Mouse (Mus musculus) hindbrain, embryonic 16.5 days (tissue): ENCODE results near the gene Lrrc31. TPM values are rescaled to one million over a fixed set of nuclear protein-coding genes. Genes with fewer than 3 reads are reported as not detected.

Experiments
- ATAC-seq: fragments of 200-750 bp; cut with Nextera tagmentation; 2 replicates; pipeline ENCODE4 v1.8.0; 2017; ENCODE audit warnings: moderate TSS enrichment, moderate library complexity
- H3K27ac ChIP-seq: fragments of 300-500 bp; sonication (generic); 2 replicates; pipeline ENCODE4 v1.5.1; 2014; ENCODE audit warnings: low read depth, mild to moderate bottlenecking, control low read depth, low read length, moderate library complexity
- H3K27me3 ChIP-seq: fragments of 300-500 bp; sonication (generic); replicated peaks from 2 replicates; pipeline ENCODE4 v1.6.1; 2014; ENCODE audit warnings: low read length; ENCODE audit not compliant: control insufficient read depth, insufficient read depth
- H3K36me3 ChIP-seq: fragments of 300-500 bp; sonication (generic); 2 replicates; pipeline ENCODE4 v1.6.1; 2014; ENCODE audit warnings: mild to moderate bottlenecking, low read length, moderate library complexity, mixed read lengths; ENCODE audit not compliant: control insufficient read depth, insufficient read depth
- H3K4me1 ChIP-seq: fragments of 300-500 bp; sonication (generic); 2 replicates; pipeline ENCODE4 v1.6.1; 2014; ENCODE audit warnings: low read depth, low read length; ENCODE audit not compliant: control insufficient read depth, insufficient read depth
- H3K4me2 ChIP-seq: fragments of 300-500 bp; sonication (generic); 2 replicates; pipeline ENCODE4 v1.6.1; 2014; ENCODE audit warnings: mild to moderate bottlenecking, low read length, control low read depth, moderate library complexity
- H3K4me3 ChIP-seq: fragments of 300-500 bp; sonication (generic); 2 replicates; pipeline ENCODE4 v1.5.1; 2014; ENCODE audit warnings: mild to moderate bottlenecking, low read length, control low read depth, moderate library complexity
- H3K9ac ChIP-seq: fragments of 300-500 bp; sonication (generic); 2 replicates; pipeline ENCODE4 v1.6.1; 2014; ENCODE audit warnings: low read depth, mild to moderate bottlenecking, control low read depth, low read length, moderate library complexity
- H3K9me3 ChIP-seq: fragments of 300-500 bp; sonication (generic); 2 replicates; pipeline ENCODE4 v1.6.1; 2014; ENCODE audit warnings: mild to moderate bottlenecking, low read length, moderate library complexity; ENCODE audit not compliant: control insufficient read depth
- WGBS: fragments of 180-500 bp; shearing (Covaris S2); extraction: QIAGEN DNeasy Blood & Tissue Kit; methylation state at CpG from one replicate; pipeline ENCODE4 v1.1.7; 2014; 5-methylcytosine and 5-hydroxymethylcytosine counted together
- polyA plus RNA-seq: library from polyadenylated mRNA; unstranded; fragments of >200 nt; fragmentation: Nextera tagmentation; extraction: Ambion mirVana; gene quantifications from 2 replicates; pipeline ENCODE4 v1.2.1, GENCODE M21; 2015

The Lrrc31 gene
- polyA plus RNA-seq, 1 experiment from 2014 or later: 0.09 TPM

DNA sequence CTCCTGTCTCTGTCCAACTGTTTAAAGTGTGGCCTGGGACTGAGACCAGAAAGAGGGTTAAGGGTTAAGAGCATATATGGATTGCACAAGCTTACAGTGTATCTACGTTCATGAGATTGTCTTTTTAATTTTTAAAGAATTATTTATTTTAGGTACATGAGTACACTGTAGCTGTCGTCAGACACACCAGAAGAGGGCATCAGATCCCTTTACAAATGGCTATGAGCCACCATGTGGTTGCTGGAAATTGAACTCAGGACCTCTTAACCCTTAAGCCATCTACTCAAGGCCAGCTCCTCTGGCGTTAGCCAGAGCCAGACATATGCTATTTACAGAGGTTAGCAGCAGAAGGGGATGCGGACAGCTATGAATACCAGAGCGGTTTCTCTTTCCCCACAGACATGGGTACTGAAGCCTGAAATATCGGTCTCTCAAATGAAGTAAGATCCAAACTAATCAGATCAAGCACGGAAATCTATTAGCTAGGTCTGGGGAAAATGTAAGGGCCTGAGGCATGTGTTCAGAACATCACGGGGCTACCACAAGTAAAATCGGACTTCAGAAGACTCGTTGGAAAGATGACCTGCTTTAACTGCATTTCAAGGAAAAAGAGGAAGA lies 25.3 kb upstream of the Lrrc31 start:
- Histone ChIP-seq H3K27ac (no peak overlapping the region), H3K36me3 (no peaks in the 10 kb centered on the region), H3K4me1 (no peaks in the 10 kb centered on the region), H3K4me2 (no peak overlapping the region), H3K27me3 (no peaks in the 10 kb centered on the region), H3K4me3 (no peak overlapping the region), H3K9ac (no peak overlapping the region), H3K9me3 (no peaks in the 10 kb centered on the region)
- 79% methylated on average over 10 of the region's 10 CpGs for WGBS
- no peak for ATAC-seq

DNA sequence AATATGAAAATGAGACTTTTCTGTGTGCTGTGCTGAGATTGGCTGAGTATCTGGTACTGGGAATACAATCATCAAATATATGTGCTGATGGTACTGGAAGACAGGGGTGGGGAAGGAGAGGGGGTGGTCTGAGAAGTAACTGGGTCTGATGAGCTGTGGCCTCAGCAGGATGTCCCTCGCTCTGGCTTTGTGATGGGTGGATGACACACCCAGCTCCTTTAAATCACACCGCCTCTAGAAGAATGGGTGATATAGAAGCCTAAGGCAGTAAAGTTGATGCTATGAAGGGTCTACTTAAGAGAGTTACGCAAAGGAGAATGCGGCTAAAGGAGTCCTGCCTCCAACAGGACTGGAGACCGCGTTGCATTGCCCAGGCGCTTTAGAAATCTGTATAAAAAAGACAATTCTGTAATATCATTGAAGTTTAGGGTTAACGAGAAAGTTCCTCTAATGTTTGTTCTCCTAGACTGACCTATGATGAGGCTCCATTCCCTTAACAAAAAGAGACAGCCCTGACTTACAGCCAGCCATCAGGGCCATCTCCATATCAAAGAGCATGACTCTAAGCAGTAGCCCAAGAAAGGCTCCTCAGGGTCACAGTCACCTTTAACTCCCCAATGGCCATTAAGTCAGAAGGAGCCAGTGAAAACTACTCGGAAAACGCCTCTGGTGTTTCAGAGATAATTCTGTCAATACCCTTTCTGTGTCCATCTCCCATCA lies 24.6 kb upstream of the Lrrc31 start:
- Histone ChIP-seq H3K27ac (no peak overlapping the region), H3K4me3 (no peak overlapping the region), H3K9me3 (no peaks in the 10 kb centered on the region), H3K4me1 (no peaks in the 10 kb centered on the region), H3K4me2 (no peak overlapping the region), H3K9ac (no peak overlapping the region), H3K36me3 (no peaks in the 10 kb centered on the region), H3K27me3 (no peaks in the 10 kb centered on the region)
- no peak for ATAC-seq
- 63% methylated on average over 10 of the region's 10 CpGs for WGBS

DNA sequence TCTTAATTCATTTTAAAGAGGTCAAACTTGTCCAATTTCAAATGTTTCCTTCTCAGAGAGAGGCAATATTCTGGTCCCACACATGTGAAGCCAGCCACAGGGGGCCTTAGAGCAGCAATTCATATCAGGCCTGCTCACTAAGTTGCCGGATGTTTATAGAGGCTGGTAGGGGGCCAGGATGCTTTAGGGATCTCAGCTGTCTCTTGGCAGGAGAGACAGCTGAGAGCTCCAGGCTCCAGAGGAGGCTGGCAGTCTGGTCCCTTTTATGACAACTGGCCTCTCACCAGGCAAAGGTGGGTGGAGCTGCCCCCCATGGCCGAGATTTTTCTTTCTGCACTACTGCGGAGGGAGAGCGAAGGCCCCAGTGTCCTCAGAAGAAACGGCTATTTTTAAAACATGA lies 23.5 kb upstream of the Lrrc31 start:
- 53% methylated on average over 5 of the region's 5 CpGs for WGBS
- no peak overlapping the region for H3K4me2 ChIP-seq
- no peaks in the 10 kb centered on the region for H3K4me1 ChIP-seq
- H3K36me3 ChIP-seq: no peaks in the 10 kb centered on the region
- ATAC-seq: no peak
- no peaks in the 10 kb centered on the region for H3K27me3 ChIP-seq
- H3K9me3 ChIP-seq: no peaks in the 10 kb centered on the region
- no peak overlapping the region for H3K9ac ChIP-seq
- H3K27ac ChIP-seq: no peak overlapping the region
- no peak overlapping the region for H3K4me3 ChIP-seq

DNA sequence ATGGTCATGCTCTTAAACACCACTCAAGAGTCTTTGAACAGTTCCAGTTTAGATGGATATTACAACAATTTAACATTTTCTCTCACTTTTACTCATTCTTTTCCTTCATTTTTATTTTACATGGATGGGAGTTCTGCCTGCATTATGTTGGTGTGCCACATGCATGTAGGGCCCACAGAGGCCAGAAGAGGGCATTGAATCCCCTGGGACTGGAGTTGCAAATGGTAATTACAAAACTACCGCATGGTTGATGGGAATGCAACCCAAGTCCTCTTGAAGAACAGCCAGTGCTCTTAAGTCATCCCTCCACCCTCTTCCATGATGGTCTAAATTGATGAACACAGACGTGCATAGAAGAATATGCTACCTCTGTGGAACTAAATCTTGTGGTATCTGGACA lies 22.8 kb upstream of the Lrrc31 start:
- Histone ChIP-seq H3K27me3 (no peaks in the 10 kb centered on the region), H3K4me1 (no peaks in the 10 kb centered on the region), H3K9ac (no peak overlapping the region), H3K27ac (no peak overlapping the region), H3K4me2 (no peak overlapping the region), H3K9me3 (no peaks in the 10 kb centered on the region), H3K4me3 (no peak overlapping the region), H3K36me3 (no peaks in the 10 kb centered on the region)
- ATAC-seq: no peak
- WGBS: 88% methylated on average over 2 of the region's 2 CpGs

DNA sequence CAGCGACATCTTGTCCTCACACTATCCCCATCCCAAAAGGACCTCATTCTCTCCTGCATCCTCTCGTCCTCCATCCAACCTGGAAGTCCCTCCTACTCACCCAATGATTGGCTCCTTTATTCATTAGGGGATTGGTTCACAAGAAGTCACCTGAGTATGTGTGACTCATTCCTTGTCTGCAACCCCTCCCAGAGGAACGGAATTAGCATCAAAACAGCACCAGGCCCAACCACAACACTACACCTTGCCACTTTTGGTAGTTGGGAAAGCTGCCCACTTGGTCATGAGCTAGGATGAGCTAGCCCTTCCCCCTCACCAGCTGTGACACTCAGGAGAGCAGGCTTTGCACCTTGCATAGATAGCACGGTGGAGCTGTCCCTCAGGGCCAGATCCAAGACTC lies 22.4 kb upstream of the Lrrc31 start:
- WGBS: 82% methylated on average over 4 of the region's 4 CpGs
- Histone ChIP-seq H3K27ac (no peak overlapping the region), H3K9ac (no peak overlapping the region), H3K36me3 (no peaks in the 10 kb centered on the region), H3K4me1 (no peaks in the 10 kb centered on the region), H3K4me3 (no peak overlapping the region), H3K9me3 (no peaks in the 10 kb centered on the region), H3K4me2 (no peak overlapping the region), H3K27me3 (no peaks in the 10 kb centered on the region)
- no peak for ATAC-seq

DNA sequence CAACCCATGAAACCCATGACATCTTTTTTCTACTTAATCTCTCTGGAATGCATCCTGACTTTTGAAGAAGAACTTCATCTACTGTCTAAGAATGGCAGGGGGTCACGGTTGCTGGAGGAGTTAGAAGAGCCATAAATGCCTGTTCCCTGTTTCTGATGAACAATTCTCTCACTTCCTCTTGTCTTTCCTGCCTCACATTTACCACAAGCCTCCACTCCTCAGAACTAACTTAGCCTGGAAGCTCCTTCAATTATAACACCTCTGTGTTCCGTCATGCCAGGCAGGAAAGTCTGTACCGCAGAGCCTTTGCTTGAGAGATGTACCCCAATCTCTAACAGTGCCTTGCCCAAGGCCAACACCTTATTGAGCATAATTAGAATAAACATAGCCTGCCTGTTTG lies 19.0 kb upstream of the Lrrc31 start:
- H3K4me3 ChIP-seq: no peak overlapping the region
- WGBS: 86% methylated on average over 3 of the region's 3 CpGs
- ATAC-seq: no peak
- no peaks in the 10 kb centered on the region for H3K36me3 ChIP-seq
- H3K9me3 ChIP-seq: no peaks in the 10 kb centered on the region
- no peak overlapping the region for H3K27ac ChIP-seq
- H3K4me1 ChIP-seq: no peaks in the 10 kb centered on the region
- no peak overlapping the region for H3K9ac ChIP-seq
- H3K4me2 ChIP-seq: no peak overlapping the region
- H3K27me3 ChIP-seq: no peaks in the 10 kb centered on the region

DNA sequence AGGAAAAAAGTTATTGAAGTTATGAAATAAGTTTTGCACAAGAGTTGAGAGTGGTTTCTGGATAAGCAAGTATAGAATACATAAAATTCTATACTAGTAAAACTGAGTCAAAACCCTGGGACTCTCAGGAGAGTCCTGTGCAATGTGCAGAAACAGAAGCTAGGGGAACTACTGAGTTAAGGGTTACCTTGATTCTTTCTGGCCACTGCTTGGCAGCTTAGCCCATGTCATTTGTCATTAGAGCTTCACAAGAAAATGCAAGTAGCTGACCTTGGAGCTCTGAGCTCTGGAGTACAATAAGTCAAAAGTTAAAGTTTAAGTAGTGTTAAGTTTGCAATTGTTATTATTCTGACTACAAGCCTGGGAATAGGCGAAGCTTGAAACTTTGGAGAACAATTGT lies 13.7 kb upstream of the Lrrc31 start:
- H3K4me2 ChIP-seq: no peak overlapping the region
- no peak overlapping the region for H3K27ac ChIP-seq
- no peak for ATAC-seq
- H3K27me3 ChIP-seq: no peaks in the 10 kb centered on the region
- H3K9me3 ChIP-seq: no peaks in the 10 kb centered on the region
- no peaks in the 10 kb centered on the region for H3K4me1 ChIP-seq
- WGBS: 86% methylated on average over 1 of the region's 1 CpGs
- H3K9ac ChIP-seq: no peak overlapping the region
- H3K36me3 ChIP-seq: no peaks in the 10 kb centered on the region
- H3K4me3 ChIP-seq: no peak overlapping the region

DNA sequence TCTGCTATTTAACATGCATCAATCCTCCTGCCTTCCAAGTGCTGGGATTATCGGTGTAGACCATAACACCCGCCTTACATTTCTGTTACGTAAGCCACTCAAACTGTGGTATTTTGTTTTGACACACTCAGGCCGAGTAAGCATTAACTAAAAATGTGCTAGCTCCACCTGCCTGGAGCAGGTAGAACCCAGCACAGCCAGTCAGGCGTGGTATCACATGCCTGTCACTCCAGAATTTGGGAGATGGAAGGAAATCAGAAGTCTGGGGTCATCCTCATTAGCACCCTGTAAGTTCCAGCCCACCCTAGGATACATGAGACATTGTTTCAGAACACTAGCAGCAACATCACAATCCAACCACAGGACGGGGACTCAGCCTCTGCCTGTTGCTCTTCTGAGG lies 10.5 kb upstream of the Lrrc31 start:
- WGBS: 84% methylated on average over 6 of the region's 6 CpGs
- H3K4me2 ChIP-seq: no peak overlapping the region
- ATAC-seq: no peak

DNA sequence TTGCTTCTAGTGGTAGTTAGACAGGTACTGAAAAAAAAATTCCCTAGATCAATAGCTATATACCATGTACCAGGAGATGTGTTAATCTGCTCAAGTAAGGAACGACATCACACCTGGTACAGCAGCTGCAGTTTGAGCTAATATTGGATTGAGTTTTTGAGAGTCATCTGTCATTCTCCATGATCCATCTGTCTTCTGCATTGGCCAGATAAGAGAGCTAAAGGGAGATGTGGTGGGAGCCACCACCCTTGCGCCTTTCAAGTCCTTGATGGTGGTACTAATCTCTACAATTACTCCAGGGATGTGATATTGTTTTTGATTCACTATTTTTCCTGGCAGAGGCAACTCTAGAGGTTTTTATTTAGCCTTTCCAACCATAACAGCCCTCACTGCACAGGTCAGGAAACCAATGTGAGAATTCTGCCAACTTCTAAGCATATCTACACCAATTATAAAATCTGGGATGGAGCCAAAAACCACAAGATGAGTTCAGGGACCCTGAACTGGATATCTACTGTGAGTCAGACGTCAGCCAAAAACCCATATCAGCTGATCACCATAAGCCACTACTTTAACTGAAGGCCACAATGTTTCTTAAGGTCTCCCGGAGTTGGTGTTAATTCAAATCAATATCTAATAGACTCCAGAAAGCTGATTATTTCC lies 7.1 kb upstream of the Lrrc31 start:
- Histone ChIP-seq H3K27me3 (no peaks in the 10 kb centered on the region), H3K27ac (no peak overlapping the region), H3K4me3 (no peak overlapping the region), H3K4me2 (no peak overlapping the region), H3K4me1 (no peaks in the 10 kb centered on the region), H3K9me3 (no peaks in the 10 kb centered on the region), H3K9ac (no peak overlapping the region), H3K36me3 (no peaks in the 10 kb centered on the region)
- WGBS: 80% methylated on average over 4 of the region's 4 CpGs
- ATAC-seq: no peak

More for the DNA sequence above, 10.5 kb upstream of the Lrrc31 start:
- Histone ChIP-seq H3K27me3 (no peaks in the 10 kb centered on the region), H3K4me3 (no peak overlapping the region), H3K4me1 (no peaks in the 10 kb centered on the region), H3K27ac (no peak overlapping the region), H3K9ac (no peak overlapping the region), H3K9me3 (no peaks in the 10 kb centered on the region), H3K36me3 (no peaks in the 10 kb centered on the region)
